Mouse (Mus musculus) heart, embryonic 14.5 days (tissue): ENCODE measurements around the gene Pithd1. TPM values are rescaled to one million over a fixed set of nuclear protein-coding genes. Genes with fewer than 3 reads are reported as not detected.

ENCODE experiments used
- ATAC-seq: fragments of 200-750 bp; cut with Nextera tagmentation; 2 replicates; pipeline ENCODE4 v1.8.0; 2017; ENCODE audit warnings: low read depth, moderate TSS enrichment; ENCODE audit not compliant: insufficient number of reproducible peaks, insufficient read depth, low FRiP score
- H3K27ac ChIP-seq, 2 experiments: fragments of 200-500 bp in 1 of 2; fragments of 300-500 bp in 1 of 2; sonication (generic) in 1 of 2; replicated peaks in 1 of 2; 2 replicates each; pipeline ENCODE4 v1.5.1; 2012 to 2014; ENCODE audit warnings: low read depth in 2 of 2, low read length in 2 of 2, control low read depth in 1 of 2, mild to moderate bottlenecking in 1 of 2, mixed read lengths in 1 of 2; ENCODE audit not compliant: control insufficient read depth in 1 of 2, insufficient read depth in 1 of 2
- H3K27me3 ChIP-seq: fragments of 300-500 bp; sonication (generic); 2 replicates; pipeline ENCODE4 v1.6.1; 2014; ENCODE audit warnings: mild to moderate bottlenecking, low read length, control low read depth; ENCODE audit not compliant: control insufficient read depth, insufficient read depth
- H3K36me3 ChIP-seq: fragments of 300-500 bp; sonication (generic); 2 replicates; pipeline ENCODE4 v1.6.1; 2014; ENCODE audit warnings: mild to moderate bottlenecking, control low read depth, low read length, mixed read lengths; ENCODE audit not compliant: control insufficient read depth, insufficient read depth
- H3K4me1 ChIP-seq, 2 experiments: fragments of 200-500 bp in 1 of 2; fragments of 300-500 bp in 1 of 2; sonication (generic) in 1 of 2; 2 replicates each; pipeline ENCODE4 v1.6.1; 2012 to 2014; ENCODE audit warnings: low read length in 2 of 2, control low read depth in 1 of 2, mixed read lengths in 1 of 2; ENCODE audit not compliant: control insufficient read depth in 2 of 2, insufficient read depth in 2 of 2
- H3K4me2 ChIP-seq: fragments of 300-500 bp; sonication (generic); 2 replicates; pipeline ENCODE4 v1.6.1; 2014; ENCODE audit warnings: mild to moderate bottlenecking, low read length
- H3K4me3 ChIP-seq, 2 experiments: fragments of 200-500 bp in 1 of 2; fragments of 300-500 bp in 1 of 2; sonication (generic) in 1 of 2; 2 replicates each; pipeline ENCODE4 v1.5.1; 2012 to 2014; ENCODE audit warnings: low read length in 2 of 2, mild to moderate bottlenecking in 2 of 2, control low read depth in 1 of 2, low read depth in 1 of 2, moderate library complexity in 1 of 2; ENCODE audit not compliant: control insufficient read depth in 1 of 2, insufficient read depth in 1 of 2
- H3K9ac ChIP-seq: fragments of 300-500 bp; sonication (generic); 2 replicates; pipeline ENCODE4 v1.6.1; 2014; ENCODE audit warnings: mild to moderate bottlenecking, low read length
- H3K9me3 ChIP-seq: fragments of 300-500 bp; sonication (generic); 2 replicates; pipeline ENCODE4 v1.6.1; 2016; ENCODE audit warnings: low read length, control low read depth; ENCODE audit not compliant: control insufficient read depth
- WGBS: fragments of 180-500 bp; shearing (Covaris S2); extraction: QIAGEN DNeasy Blood & Tissue Kit; methylation state at CpG from one replicate; pipeline ENCODE4 v1.1.7; 2014; 5-methylcytosine and 5-hydroxymethylcytosine counted together
- polyA plus RNA-seq: library from polyadenylated mRNA; unstranded; fragments of >200 nt; fragmentation: Nextera tagmentation; extraction: Ambion mirVana; gene quantifications from 2 replicates; pipeline ENCODE4 v1.2.1, GENCODE M21; 2014

Pithd1 gene
- polyA plus RNA-seq, 1 experiment from 2014 or later = 40.2 TPM

GRCm38 (mm10) chr4:136008782-136009447 is 21.9 kb upstream of the Pithd1 start:
- Histone ChIP-seq H3K4me3 (no peak overlapping the region), H3K9ac (no peak overlapping the region), H3K4me1 (no peaks in the 10 kb centered on the region), H3K27me3 (no peaks in the 10 kb centered on the region), H3K9me3 (no peaks in the 10 kb centered on the region), H3K4me2 (no peak overlapping the region), H3K27ac (no peak overlapping the region), H3K36me3 (peaks cover 94% of the 10 kb centered on the region)
- WGBS = 93% methylated on average over 8 of the region's 8 CpGs
- no peak for ATAC-seq

- H3K27ac ChIP-seq = no peak overlapping the region
- no peaks in the 10 kb centered on the region for H3K9me3 ChIP-seq
- 98% methylated on average over 3 of the region's 3 CpGs for WGBS
- H3K36me3 ChIP-seq = peaks cover 95% of the 10 kb centered on the region
- no peak overlapping the region for H3K4me2 ChIP-seq
- H3K4me3 ChIP-seq = no peak overlapping the region
- no peaks in the 10 kb centered on the region for H3K27me3 ChIP-seq
- no peak overlapping the region for H3K9ac ChIP-seq
- ATAC-seq = no peak
- H3K4me1 ChIP-seq = no peaks in the 10 kb centered on the region
Measured at GRCm38 (mm10) chr4:136006821-136007220, 19.8 kb upstream of the Pithd1 start.

GRCm38 (mm10) chr4:136004921-136005320 is 17.9 kb upstream of the Pithd1 start:
- 90% methylated on average over 2 of the region's 2 CpGs for WGBS
- Histone ChIP-seq H3K4me1 (no peaks in the 10 kb centered on the region), H3K4me3 (no peak overlapping the region), H3K9ac (no peak overlapping the region), H3K27me3 (no peaks in the 10 kb centered on the region), H3K27ac (no peak overlapping the region), H3K36me3 (peaks cover 78% of the 10 kb centered on the region), H3K4me2 (no peak overlapping the region), H3K9me3 (no peaks in the 10 kb centered on the region)
- ATAC-seq = no peak

GRCm38 (mm10) chr4:136004107-136004675 is 17.1 kb upstream of the Pithd1 start:
- Histone ChIP-seq H3K36me3 (peaks cover 70% of the 10 kb centered on the region), H3K27ac (no peak overlapping the region), H3K9ac (no peak overlapping the region), H3K4me2 (no peak overlapping the region), H3K4me1 (no peaks in the 10 kb centered on the region), H3K4me3 (no peak overlapping the region), H3K27me3 (no peaks in the 10 kb centered on the region), H3K9me3 (no peaks in the 10 kb centered on the region)
- 72% methylated on average over 5 of the region's 5 CpGs for WGBS
- no peak for ATAC-seq

- Histone ChIP-seq H3K27ac (no peak overlapping the region), H3K27me3 (no peaks in the 10 kb centered on the region), H3K9ac (no peak overlapping the region), H3K36me3 (no peaks in the 10 kb centered on the region), H3K4me3 (no peak overlapping the region), H3K9me3 (peaks cover 7% of the 10 kb centered on the region; the same call in 1 of the 2 replicates), H3K4me1 (no peaks in the 10 kb centered on the region), H3K4me2 (no peak overlapping the region)
- no peak for ATAC-seq
- 78% methylated on average over 4 of the region's 4 CpGs for WGBS
Measured at GRCm38 (mm10) chr4:135995118-135995517, 8.1 kb upstream of the Pithd1 start.

- H3K4me2 ChIP-seq = no peak overlapping the region
- no peak for ATAC-seq
- H3K9me3 ChIP-seq = peaks cover 7% of the 10 kb centered on the region; the same call in 1 of the 2 replicates
- no peaks in the 10 kb centered on the region for H3K36me3 ChIP-seq
- H3K4me3 ChIP-seq = no peak overlapping the region
- H3K9ac ChIP-seq = no peak overlapping the region
- no peak overlapping the region for H3K27ac ChIP-seq
- H3K4me1 ChIP-seq = no peaks in the 10 kb centered on the region
- WGBS = 91% methylated on average over 6 of the region's 6 CpGs
- H3K27me3 ChIP-seq = no peaks in the 10 kb centered on the region
Measured at GRCm38 (mm10) chr4:135993941-135994340, 6.9 kb upstream of the Pithd1 start.

GRCm38 (mm10) chr4:135987714-135988113 is 650 bp upstream of the Pithd1 start:
- WGBS = 72% methylated on average over 9 of the region's 9 CpGs
- H3K27me3 ChIP-seq = no peaks in the 10 kb centered on the region
- peak overlapping the region; percentile 91 for H3K4me2 ChIP-seq
- no peaks in the 10 kb centered on the region for H3K9me3 ChIP-seq
- H3K27ac ChIP-seq = peak overlapping the region; percentile 63 to 90; a peak in 3 of 4 replicates
- H3K4me3 ChIP-seq = peak overlapping the region in 1 of 2 experiments; percentile 99; a peak in 3 of 4 replicates
- H3K4me1 ChIP-seq = peaks cover 5 to 10% of the 10 kb centered on the region in 2 experiments
- H3K36me3 ChIP-seq = peaks cover 28% of the 10 kb centered on the region
- peak overlapping the region; percentile 98 for H3K9ac ChIP-seq
- no peak for ATAC-seq
